Mouse (Mus musculus) G1E (cell line): ENCODE results near the gene Impdh1. TPM values are rescaled to one million over a fixed set of nuclear protein-coding genes. Genes with fewer than 3 reads are reported as not detected.

Experiments used
- ATAC-seq: 2 replicates; pipeline ENCODE4 v1.8.0; 2016; ENCODE audit warnings: mild to moderate bottlenecking; ENCODE audit not compliant: insufficient number of reproducible peaks, poor library complexity, low FRiP score, severe bottlenecking; ENCODE audit errors: extremely low read depth
- DNase-seq: peaks from one replicate; pipeline ENCODE4 v3.0.0; 2012; ENCODE audit warnings: low spot score
- H3K27me3 ChIP-seq: 2 replicates; pipeline ENCODE4 v1.6.1; 2012; ENCODE audit warnings: mild to moderate bottlenecking, low read length, inconsistent platforms; ENCODE audit not compliant: insufficient read depth
- H3K36me3 ChIP-seq: replicated peaks from 2 replicates; pipeline ENCODE3; 2012; ENCODE audit warnings: mild to moderate bottlenecking, inconsistent platforms
- H3K4me1 ChIP-seq: 2 replicates; pipeline ENCODE4 v1.6.1; 2012; ENCODE audit warnings: low read depth, low read length, inconsistent platforms, mixed read lengths; ENCODE audit not compliant: insufficient read depth
- H3K4me3 ChIP-seq: 2 replicates; pipeline ENCODE4 v1.5.1; 2012; ENCODE audit warnings: low read depth, mild to moderate bottlenecking, inconsistent platforms, low read length, moderate library complexity, mixed read lengths
- H3K9me3 ChIP-seq: replicated peaks from 2 replicates; pipeline ENCODE4 v1.6.1; 2012; ENCODE audit warnings: inconsistent platforms
- CTCF ChIP-seq: IDR thresholded peaks from 2 replicates; pipeline ENCODE4 v1.5.1; 2012; ENCODE audit warnings: low read depth, low read length, inconsistent platforms, mixed read lengths
- GATA1 ChIP-seq: IDR thresholded peaks from 2 replicates; pipeline ENCODE4 v1.6.1; 2012; ENCODE audit warnings: borderline replicate concordance, low read length, inconsistent platforms, mixed read lengths
- GATA2 ChIP-seq: IDR thresholded peaks from 2 replicates; pipeline ENCODE4 v1.6.1; 2012; ENCODE audit warnings: low read depth, low read length, inconsistent platforms, borderline replicate concordance
- POLR2AphosphoS5 ChIP-seq: IDR thresholded peaks from 2 replicates; pipeline ENCODE4 v1.6.1; 2012; ENCODE audit warnings: low read depth, low read length, inconsistent platforms; ENCODE audit not compliant: insufficient replicate concordance
- TAL1 ChIP-seq: conservative IDR thresholded peaks from 2 replicates; pipeline ENCODE4 v1.6.1; 2012; ENCODE audit warnings: low read depth, low read length, inconsistent platforms, mixed read lengths
- polyA plus RNA-seq: library from polyadenylated mRNA; stranded (reverse); fragments of >175 nt; gene quantifications from 2 replicates; pipeline ENCODE4 v1.2.3, GENCODE M21; 2012
- total RNA-seq, 2 experiments: library from RNA; stranded (forward) in 1 of 2; stranded (reverse) in 1 of 2; fragments of 200-1000 nt in 1 of 2; fragments of >200 nt in 1 of 2; fragmentation: Nextera tagmentation in 1 of 2; gene quantifications; 2 replicates each; pipeline ENCODE4 v1.2.3; 2014 to 2017

Impdh1 gene
- total and polyA plus RNA-seq, 3 experiments: 2.6 to 40.6 (median 7.2) TPM

DNA sequence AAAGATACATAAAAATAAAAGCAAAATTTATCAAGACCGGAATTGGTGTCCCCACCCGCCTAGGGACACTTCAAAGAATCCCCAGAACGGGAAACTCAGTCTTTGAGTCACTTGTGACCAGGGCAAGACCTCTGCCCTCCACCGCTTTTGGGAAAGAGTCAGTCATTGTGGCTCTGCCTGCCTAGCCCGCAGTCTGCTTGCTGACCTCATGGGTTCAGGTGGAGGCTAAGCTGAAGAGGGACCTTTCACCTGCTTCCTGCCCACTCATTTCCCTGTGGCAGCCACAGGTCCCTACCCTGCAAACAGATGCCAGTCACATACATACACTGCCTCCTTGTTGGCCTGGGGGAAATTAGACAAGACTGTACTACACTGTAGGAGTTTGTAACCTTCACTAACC is 30.4 kb upstream of the Impdh1 start:
- DNase-seq (no peak), ATAC-seq (no peak)
- Histone ChIP-seq H3K27me3 (peaks cover 31% of the 10 kb centered on the region), H3K9me3 (no peaks in the 10 kb centered on the region), H3K4me1 (no peaks in the 10 kb centered on the region), H3K4me3 (no peak overlapping the region), H3K36me3 (no peaks in the 10 kb centered on the region)
- no peak for TF ChIP-seq CTCF
- no peak for TF ChIP-seq GATA1
- TF ChIP-seq TAL1: no peak
- no peak for TF ChIP-seq POLR2AphosphoS5
- no peak for TF ChIP-seq GATA2

DNA sequence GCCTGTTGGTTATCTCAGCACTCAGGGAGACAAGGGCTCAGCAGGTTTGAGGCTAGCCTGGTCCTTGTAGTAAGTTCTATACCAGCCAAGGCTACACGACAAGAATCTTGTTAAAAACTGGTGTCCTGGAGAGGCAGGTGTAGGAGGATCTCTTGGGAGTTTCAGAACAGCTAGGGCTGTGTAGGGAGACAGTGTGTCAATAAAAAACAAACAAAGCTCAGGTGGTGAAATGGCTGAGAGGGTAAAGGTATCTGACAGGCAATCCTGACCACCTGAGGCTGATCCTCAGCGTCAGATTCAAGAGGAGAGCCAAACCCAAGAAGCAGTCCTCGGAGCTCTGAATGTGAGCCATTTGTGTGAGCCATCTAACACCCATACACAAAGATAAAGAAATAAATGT is 30.0 kb upstream of the Impdh1 start:
- H3K27me3 ChIP-seq: peaks cover 31% of the 10 kb centered on the region
- ATAC-seq: no peak
- no peaks in the 10 kb centered on the region for H3K9me3 ChIP-seq
- no peaks in the 10 kb centered on the region for H3K4me1 ChIP-seq
- H3K4me3 ChIP-seq: no peak overlapping the region
- H3K36me3 ChIP-seq: no peaks in the 10 kb centered on the region
- TF ChIP-seq TAL1: no peak
- no peak for DNase-seq

DNA sequence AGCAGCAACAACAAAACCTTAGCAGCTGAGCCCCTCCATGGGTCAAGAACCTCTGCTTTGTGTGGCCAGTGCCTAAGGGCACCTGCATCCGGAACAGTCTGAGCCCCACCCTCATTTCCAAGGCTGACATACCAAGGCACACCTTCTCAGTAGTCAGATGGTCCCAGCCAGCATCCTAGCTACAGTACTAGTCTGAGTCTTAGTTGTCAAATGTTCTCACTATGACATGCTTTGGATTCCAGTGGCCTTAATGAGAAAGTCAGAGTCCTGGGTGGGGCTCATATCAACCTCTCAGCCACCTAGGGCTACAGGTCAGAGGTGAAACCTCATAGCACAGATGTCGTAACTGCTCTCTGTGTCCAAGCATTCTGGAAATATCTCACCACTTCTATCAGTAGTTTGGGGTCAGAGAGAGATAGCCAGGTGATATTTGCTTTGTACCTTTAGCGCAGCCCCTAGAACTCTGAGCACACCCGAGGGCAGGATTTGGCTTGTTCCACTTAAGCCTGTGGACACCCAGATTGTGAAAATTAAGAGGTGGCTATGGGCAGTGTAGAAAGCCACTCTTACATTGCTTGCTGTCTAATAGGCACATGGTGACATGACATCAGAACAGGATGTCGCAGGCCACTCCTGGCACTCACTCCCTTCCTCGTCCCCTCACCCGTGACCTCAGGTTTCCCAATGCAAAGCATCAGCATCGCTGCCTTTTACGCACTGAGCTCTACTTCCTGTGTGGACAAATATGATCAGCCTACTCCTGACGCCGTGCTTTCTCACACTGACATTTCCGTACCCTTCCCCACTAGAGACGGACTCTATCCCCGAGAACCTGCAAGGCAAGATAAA is 29.3 kb upstream of the Impdh1 start:
- TF ChIP-seq CTCF: no peak
- no peak for TF ChIP-seq TAL1
- TF ChIP-seq GATA1: no peak
- TF ChIP-seq GATA2: no peak
- TF ChIP-seq POLR2AphosphoS5: no peak

DNA sequence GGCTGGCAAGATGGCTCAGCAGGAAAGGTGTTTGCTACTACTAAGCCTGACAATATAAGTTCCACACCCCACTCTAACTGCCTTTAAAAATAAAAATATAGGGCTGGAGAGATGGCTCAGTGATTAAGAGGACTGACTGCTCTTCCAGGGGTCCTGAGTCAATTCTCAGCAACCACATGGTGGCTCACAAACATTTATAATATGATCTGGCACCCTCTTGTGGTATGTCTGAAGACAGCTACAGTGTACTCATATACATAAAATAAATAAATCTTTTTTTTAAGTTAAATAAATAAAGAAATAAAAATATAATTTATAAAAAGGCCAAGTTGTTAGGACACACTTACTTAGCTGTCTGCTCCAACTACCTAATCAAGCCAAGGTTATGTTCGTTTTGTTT is 26.1 kb upstream of the Impdh1 start:
- Histone ChIP-seq H3K4me3 (no peak overlapping the region), H3K4me1 (no peaks in the 10 kb centered on the region), H3K9me3 (no peaks in the 10 kb centered on the region), H3K36me3 (no peaks in the 10 kb centered on the region), H3K27me3 (peaks cover 24% of the 10 kb centered on the region)
- ATAC-seq: no peak
- TF ChIP-seq TAL1 (no peak), POLR2AphosphoS5 (no peak), GATA2 (no peak), GATA1 (no peak), CTCF (no peak)
- DNase-seq: no peak

More for the DNA sequence above, 29.3 kb upstream of the Impdh1 start:
- Histone ChIP-seq H3K4me1 (no peaks in the 10 kb centered on the region), H3K4me3 (no peak overlapping the region), H3K27me3 (peaks cover 31% of the 10 kb centered on the region), H3K9me3 (no peaks in the 10 kb centered on the region), H3K36me3 (no peaks in the 10 kb centered on the region)
- DNase-seq: no peak
- no peak for ATAC-seq

DNA sequence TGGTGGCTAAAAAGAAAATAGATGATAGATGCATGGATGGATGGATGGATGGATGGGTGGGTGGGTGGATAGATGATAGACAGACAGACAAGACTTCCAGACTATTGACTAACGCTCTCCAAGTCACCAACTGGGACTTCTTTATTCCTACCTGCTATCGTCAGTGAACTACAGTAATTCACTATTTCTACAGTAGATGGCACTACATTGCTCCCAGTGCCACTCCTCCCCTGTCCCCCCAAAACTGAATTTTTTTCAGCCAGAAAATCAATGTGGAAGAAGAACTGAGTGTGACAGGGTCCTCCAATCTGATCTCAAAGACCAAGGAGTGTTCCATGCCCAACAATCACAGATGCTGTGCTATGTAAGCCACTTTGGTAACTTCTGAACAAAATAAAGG is 25.5 kb upstream of the Impdh1 start:
- ATAC-seq: no peak
- peak; percentile 10 for DNase-seq
- peak; percentile 23; the same call in 1 of the 2 replicates for TF ChIP-seq CTCF
- no peak for TF ChIP-seq GATA2
- no peaks in the 10 kb centered on the region for H3K4me1 ChIP-seq
- no peak overlapping the region for H3K4me3 ChIP-seq
- H3K9me3 ChIP-seq: no peaks in the 10 kb centered on the region
- no peaks in the 10 kb centered on the region for H3K36me3 ChIP-seq
- peaks cover 20% of the 10 kb centered on the region for H3K27me3 ChIP-seq

DNA sequence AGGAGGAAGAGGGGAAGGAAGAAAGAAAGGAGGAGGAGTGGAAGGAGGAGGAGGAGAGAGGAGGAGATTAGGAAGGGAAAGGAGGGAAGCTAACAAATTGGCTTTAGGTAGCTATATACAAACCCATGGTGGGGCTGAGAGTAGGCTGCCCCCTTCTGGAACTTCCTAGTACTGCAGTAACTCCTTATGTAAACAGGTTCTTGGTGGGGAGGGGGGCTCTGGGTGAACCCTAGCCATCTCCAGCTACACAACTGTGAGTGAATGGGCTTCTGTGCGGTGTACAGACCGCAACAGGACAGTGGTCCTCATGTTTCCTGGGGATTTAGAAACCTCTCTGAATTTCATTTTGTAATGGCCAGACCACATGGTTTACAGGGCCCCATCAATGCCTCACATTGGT is 24.6 kb upstream of the Impdh1 start:
- no peak for ATAC-seq
- Histone ChIP-seq H3K9me3 (no peaks in the 10 kb centered on the region), H3K4me1 (no peaks in the 10 kb centered on the region), H3K4me3 (no peak overlapping the region), H3K36me3 (no peaks in the 10 kb centered on the region), H3K27me3 (peaks cover 15% of the 10 kb centered on the region)
- TF ChIP-seq CTCF (peak; percentile 86), POLR2AphosphoS5 (no peak)
- DNase-seq: peak; percentile 26

DNA sequence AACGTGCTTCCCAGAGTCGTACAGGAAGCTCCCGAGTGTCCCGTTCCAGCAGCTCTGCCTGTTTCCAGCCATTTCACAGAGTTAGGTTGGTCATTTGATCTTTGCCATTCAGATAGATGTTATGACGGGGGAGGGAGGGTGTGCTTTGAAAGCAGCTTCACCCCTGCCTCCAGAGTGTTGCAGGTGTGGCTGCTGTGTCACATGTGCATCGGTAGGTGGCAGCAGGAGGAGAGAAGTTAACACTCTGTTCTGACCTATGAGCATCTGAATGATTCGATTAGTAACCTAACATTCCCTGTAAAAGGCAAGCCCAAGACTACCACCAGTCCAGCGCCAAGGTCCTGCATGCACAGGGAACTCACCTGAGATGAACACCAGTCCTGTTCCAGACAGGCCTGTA is 18.1 kb upstream of the Impdh1 start:
- ATAC-seq (no peak), DNase-seq (no peak)
- no peaks in the 10 kb centered on the region for H3K36me3 ChIP-seq
- peaks cover 38% of the 10 kb centered on the region for H3K27me3 ChIP-seq
- no peak overlapping the region for H3K4me3 ChIP-seq
- TF ChIP-seq POLR2AphosphoS5 (no peak), GATA1 (no peak), TAL1 (no peak), CTCF (peak; percentile 54; the same call in 1 of the 2 replicates), GATA2 (no peak)
- H3K9me3 ChIP-seq: no peaks in the 10 kb centered on the region
- peaks cover 6% of the 10 kb centered on the region for H3K4me1 ChIP-seq
